Mouse (Mus musculus): ENCODE measurements around the gene Gskip. TPM values are rescaled to one million over a fixed set of nuclear protein-coding genes. Genes with fewer than 3 reads are reported as not detected.
A peak's percentile ranks its signal among the peaks of the same experiment; 100 is the strongest.

The Gskip gene
- 33.2 and 34.0 TPM in 2 replicates for polyA plus RNA-seq (2016; fragmentation: Nextera tagmentation; extraction: Ambion mirVana)

GRCm38 (mm10) chr12:105683933-105684901 lies at the start of gene Gskip:
TSS of gene Gskip (plus strand) at chr12:105684829.
- WGBS = 3% methylated on average over 41 of the region's 41 CpGs
- peaks cover 40% of the 10 kb centered on the region for H3K4me1 ChIP-seq
- peak; percentile 58 for DNase-seq (ENCODE audit: extremely low spot score, low spot score)
- H3K27me3 ChIP-seq (ENCODE audit: poor library complexity, severe bottlenecking) = no peaks in the 10 kb centered on the region
- peaks cover 13% of the 10 kb centered on the region for H3K36me3 ChIP-seq (replicated peaks)
- H3K4me3 ChIP-seq = peak within 1 kb of the TSS; percentile 95
- peak within 1 kb of the TSS; percentile 91 for H3K27ac ChIP-seq
- no peaks in the 10 kb centered on the region for H3K9me3 ChIP-seq

- DNase-seq (ENCODE audit: extremely low spot score, low spot score) = no peak
Observed at GRCm38 (mm10) chr12:105636551-105636950, 48.1 kb upstream of the Gskip start.

GRCm38 (mm10) chr12:105637554-105637953 lies 47.1 kb upstream of the Gskip start:
- Histone ChIP-seq H3K9me3 (no peaks in the 10 kb centered on the region), H3K4me1 (no peaks in the 10 kb centered on the region), H3K36me3 (replicated peaks) (peaks cover 100% of the 10 kb centered on the region), H3K4me3 (no peak overlapping the region), H3K27ac (no peak overlapping the region), H3K27me3 (ENCODE audit: poor library complexity, severe bottlenecking) (no peaks in the 10 kb centered on the region)
- WGBS = 82% methylated on average over 4 of the region's 4 CpGs
- DNase-seq (ENCODE audit: extremely low spot score, low spot score) = no peak

More at GRCm38 (mm10) chr12:105636551-105636950, 48.1 kb upstream of the Gskip start:
- Histone ChIP-seq H3K36me3 (replicated peaks) (peaks cover 100% of the 10 kb centered on the region), H3K4me1 (no peaks in the 10 kb centered on the region), H3K9me3 (no peaks in the 10 kb centered on the region), H3K27me3 (ENCODE audit: poor library complexity, severe bottlenecking) (no peaks in the 10 kb centered on the region), H3K27ac (no peak overlapping the region), H3K4me3 (no peak overlapping the region)
- 95% methylated on average over 9 of the region's 9 CpGs for WGBS

- no peak for DNase-seq (ENCODE audit: extremely low spot score, low spot score)
- no peak overlapping the region for H3K4me3 ChIP-seq
- H3K9me3 ChIP-seq = no peaks in the 10 kb centered on the region
- peaks cover 99% of the 10 kb centered on the region for H3K36me3 ChIP-seq (replicated peaks)
- H3K4me1 ChIP-seq = no peaks in the 10 kb centered on the region
- WGBS = 95% methylated on average over 11 of the region's 11 CpGs
- H3K27ac ChIP-seq = no peak overlapping the region
- no peaks in the 10 kb centered on the region for H3K27me3 ChIP-seq (ENCODE audit: poor library complexity, severe bottlenecking)
Observed at GRCm38 (mm10) chr12:105642770-105643321, 41.8 kb upstream of the Gskip start.

GRCm38 (mm10) chr12:105655850-105656249 lies 28.8 kb upstream of the Gskip start:
- no peak overlapping the region for H3K27ac ChIP-seq
- H3K4me3 ChIP-seq = no peak overlapping the region
- H3K36me3 ChIP-seq (replicated peaks) = peaks cover 99% of the 10 kb centered on the region
- 95% methylated on average over 7 of the region's 7 CpGs for WGBS
- no peak for DNase-seq (ENCODE audit: extremely low spot score, low spot score)
- H3K9me3 ChIP-seq = no peaks in the 10 kb centered on the region
- no peaks in the 10 kb centered on the region for H3K27me3 ChIP-seq (ENCODE audit: poor library complexity, severe bottlenecking)
- H3K4me1 ChIP-seq = no peaks in the 10 kb centered on the region

- H3K4me3 ChIP-seq = no peak overlapping the region
- 93% methylated on average over 8 of the region's 8 CpGs for WGBS
Observed at GRCm38 (mm10) chr12:105676274-105676673, 8.4 kb upstream of the Gskip start.

GRCm38 (mm10) chr12:105678211-105678610 lies 6.4 kb upstream of the Gskip start:
- DNase-seq (ENCODE audit: extremely low spot score, low spot score) = no peak

More at GRCm38 (mm10) chr12:105676274-105676673, 8.4 kb upstream of the Gskip start:
- no peak overlapping the region for H3K27ac ChIP-seq
- no peaks in the 10 kb centered on the region for H3K9me3 ChIP-seq
- DNase-seq (ENCODE audit: extremely low spot score, low spot score) = no peak
- H3K36me3 ChIP-seq (replicated peaks) = peaks cover 58% of the 10 kb centered on the region
- no peaks in the 10 kb centered on the region for H3K27me3 ChIP-seq (ENCODE audit: poor library complexity, severe bottlenecking)
- H3K4me1 ChIP-seq = no peaks in the 10 kb centered on the region

GRCm38 (mm10) chr12:105678762-105679161 lies 5.9 kb upstream of the Gskip start:
- H3K9me3 ChIP-seq = no peaks in the 10 kb centered on the region
- no peak for DNase-seq (ENCODE audit: extremely low spot score, low spot score)
- no peak overlapping the region for H3K27ac ChIP-seq
- H3K4me3 ChIP-seq = no peak overlapping the region
- peaks cover 18% of the 10 kb centered on the region for H3K4me1 ChIP-seq
- no peaks in the 10 kb centered on the region for H3K27me3 ChIP-seq (ENCODE audit: poor library complexity, severe bottlenecking)
- 92% methylated on average over 3 of the region's 3 CpGs for WGBS
- peaks cover 39% of the 10 kb centered on the region for H3K36me3 ChIP-seq (replicated peaks)

More at GRCm38 (mm10) chr12:105678211-105678610, 6.4 kb upstream of the Gskip start:
- no peak overlapping the region for H3K27ac ChIP-seq
- no peaks in the 10 kb centered on the region for H3K9me3 ChIP-seq
- peaks cover 45% of the 10 kb centered on the region for H3K36me3 ChIP-seq (replicated peaks)
- H3K27me3 ChIP-seq (ENCODE audit: poor library complexity, severe bottlenecking) = no peaks in the 10 kb centered on the region
- WGBS = 92% methylated on average over 7 of the region's 7 CpGs
- H3K4me3 ChIP-seq = no peak overlapping the region
- peaks cover 12% of the 10 kb centered on the region for H3K4me1 ChIP-seq

- H3K9me3 ChIP-seq = no peaks in the 10 kb centered on the region
- H3K4me1 ChIP-seq = peaks cover 40% of the 10 kb centered on the region
- under 1% methylated on average over 73 of the region's 73 CpGs for WGBS
- DNase-seq (ENCODE audit: extremely low spot score, low spot score) = peak; percentile 98
- peak within 1 kb of the TSS; percentile 91 for H3K27ac ChIP-seq
- H3K27me3 ChIP-seq (ENCODE audit: poor library complexity, severe bottlenecking) = no peaks in the 10 kb centered on the region
- peaks cover 23% of the 10 kb centered on the region for H3K36me3 ChIP-seq (replicated peaks)
- peak within 1 kb of the TSS; percentile 95 for H3K4me3 ChIP-seq
Observed at GRCm38 (mm10) chr12:105685001-105685691, 517 bp downstream of the Gskip start, which contains the start of gene Atg2b. TSS of gene Atg2b (minus strand) at chr12:105685211.

- WGBS = 94% methylated on average over 3 of the region's 3 CpGs
- peaks cover 40% of the 10 kb centered on the region for H3K4me1 ChIP-seq
- peak overlapping the region; percentile 95; the same call in 1 of the 2 replicates for H3K4me3 ChIP-seq
- no peak overlapping the region for H3K27ac ChIP-seq
- no peak for DNase-seq (ENCODE audit: extremely low spot score, low spot score)
- H3K9me3 ChIP-seq = no peaks in the 10 kb centered on the region
- H3K36me3 ChIP-seq (replicated peaks) = peaks cover 33% of the 10 kb centered on the region
- no peaks in the 10 kb centered on the region for H3K27me3 ChIP-seq (ENCODE audit: poor library complexity, severe bottlenecking)
Observed at GRCm38 (mm10) chr12:105686791-105687190, 2.2 kb downstream of the Gskip start.

- WGBS = 88% methylated on average over 4 of the region's 4 CpGs
- Histone ChIP-seq H3K4me3 (no peak overlapping the region), H3K36me3 (replicated peaks) (peaks cover 39% of the 10 kb centered on the region), H3K27me3 (ENCODE audit: poor library complexity, severe bottlenecking) (no peaks in the 10 kb centered on the region), H3K4me1 (peaks cover 36% of the 10 kb centered on the region), H3K27ac (no peak overlapping the region), H3K9me3 (no peaks in the 10 kb centered on the region)
- no peak for DNase-seq (ENCODE audit: extremely low spot score, low spot score)
Observed at GRCm38 (mm10) chr12:105687416-105687815, 2.8 kb downstream of the Gskip start.

GRCm38 (mm10) chr12:105688546-105688945 lies 3.9 kb downstream of the Gskip start:
- no peaks in the 10 kb centered on the region for H3K27me3 ChIP-seq (ENCODE audit: poor library complexity, severe bottlenecking)
- H3K4me3 ChIP-seq = no peak overlapping the region
- H3K4me1 ChIP-seq = peaks cover 25% of the 10 kb centered on the region
- 85% methylated on average over 4 of the region's 4 CpGs for WGBS
- no peak overlapping the region for H3K27ac ChIP-seq
- H3K9me3 ChIP-seq = no peaks in the 10 kb centered on the region
- H3K36me3 ChIP-seq (replicated peaks) = peaks cover 51% of the 10 kb centered on the region
- no peak for DNase-seq (ENCODE audit: extremely low spot score, low spot score)
